Mouse (Mus musculus) left cerebral cortex, adult 8-10 months (tissue): ENCODE results near the gene Gm20388. TPM values are rescaled to one million over a fixed set of nuclear protein-coding genes. Genes with fewer than 3 reads are reported as not detected.

Experiments used
- DNase-seq, 2 experiments: peaks; one replicate each; pipeline ENCODE4 v3.0.0; 2022; ENCODE audit warnings: low spot score in 2 of 2
- total RNA-seq, 4 experiments: library from RNA; stranded (reverse); gene quantifications; 2 replicates each; pipeline ENCODE4 v1.2.4; 2022

Gm20388 gene
- total RNA-seq, 4 experiments from 2014 or later: 10.4 to 20.8 (median 16.4) TPM

DNA sequence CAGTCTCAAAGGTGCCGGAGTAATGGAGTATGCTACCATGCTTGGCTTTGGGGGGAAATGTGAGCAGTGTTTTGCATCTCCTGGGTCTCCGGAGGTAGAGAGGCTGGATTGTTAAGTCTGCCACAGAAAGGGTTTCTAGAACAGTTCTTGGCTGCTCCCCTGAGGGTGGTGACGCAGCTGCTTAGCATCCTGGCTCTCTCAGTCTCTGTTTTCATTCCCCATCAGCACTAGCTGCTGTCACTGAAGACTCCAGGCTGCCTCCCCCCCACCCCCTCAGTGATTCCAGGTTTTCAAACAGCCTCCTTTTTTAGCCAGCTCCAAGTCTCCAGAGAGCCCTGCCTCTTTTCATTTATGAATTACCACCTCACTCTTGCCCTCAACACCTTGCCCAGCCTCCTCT is 4273.4 kb downstream of the Gm20388 start:
- DNase-seq: no peak

DNA sequence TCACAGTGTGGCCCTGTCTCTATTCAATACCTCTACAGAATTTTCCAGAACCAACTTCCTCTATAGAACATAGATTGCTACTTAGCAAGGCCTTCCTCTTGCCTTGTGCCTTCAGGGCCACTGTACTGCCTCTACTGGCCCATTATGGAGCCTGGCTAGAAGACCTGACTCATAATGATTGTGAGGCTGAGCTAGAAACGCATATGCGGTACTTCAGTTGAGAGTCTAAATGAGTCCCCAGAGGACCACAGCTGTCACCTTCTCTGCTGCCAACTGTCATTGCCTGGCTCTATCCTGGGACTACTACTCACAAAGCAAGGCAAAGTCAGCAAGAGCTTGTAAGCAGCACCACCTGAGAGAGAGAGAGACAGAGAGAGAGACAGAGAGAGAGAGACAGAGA is 4273.9 kb downstream of the Gm20388 start:
- DNase-seq: no peak

GRCm38 (mm10) chr8:124185081-124185480 is 4274.4 kb downstream of the Gm20388 start:
- DNase-seq: no peak

- no peak for DNase-seq
These were observed 4279.7 kb downstream of the Gm20388 start for GRCm38 (mm10) chr8:124190388-124190787.

GRCm38 (mm10) chr8:124192242-124192641 is 4281.6 kb downstream of the Gm20388 start:
- no peak for DNase-seq

DNA sequence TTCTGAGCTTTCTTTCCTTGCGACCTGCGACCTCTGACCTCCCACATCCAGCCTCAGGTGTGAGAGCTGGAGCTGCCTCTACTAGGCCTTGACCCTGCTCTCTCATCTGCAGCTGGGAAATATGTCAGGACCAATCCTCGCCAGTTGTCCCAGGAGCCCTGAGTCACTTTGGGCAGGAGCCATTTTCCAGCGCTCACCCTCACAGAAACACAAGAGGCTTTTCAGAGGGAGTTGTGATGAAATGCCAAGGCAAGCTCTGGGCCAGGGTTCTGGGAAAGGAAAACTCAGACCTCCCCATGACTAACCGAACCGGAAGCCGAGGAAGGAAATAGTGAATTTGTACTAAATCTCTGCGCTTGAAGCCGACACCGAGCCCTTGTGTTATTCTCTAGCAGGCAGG is 4282.3 kb downstream of the Gm20388 start:
- peak in 1 of 2 experiments; percentile 60 for DNase-seq

- DNase-seq: no peak
These were observed 4283.4 kb downstream of the Gm20388 start for GRCm38 (mm10) chr8:124193992-124194391.

DNA sequence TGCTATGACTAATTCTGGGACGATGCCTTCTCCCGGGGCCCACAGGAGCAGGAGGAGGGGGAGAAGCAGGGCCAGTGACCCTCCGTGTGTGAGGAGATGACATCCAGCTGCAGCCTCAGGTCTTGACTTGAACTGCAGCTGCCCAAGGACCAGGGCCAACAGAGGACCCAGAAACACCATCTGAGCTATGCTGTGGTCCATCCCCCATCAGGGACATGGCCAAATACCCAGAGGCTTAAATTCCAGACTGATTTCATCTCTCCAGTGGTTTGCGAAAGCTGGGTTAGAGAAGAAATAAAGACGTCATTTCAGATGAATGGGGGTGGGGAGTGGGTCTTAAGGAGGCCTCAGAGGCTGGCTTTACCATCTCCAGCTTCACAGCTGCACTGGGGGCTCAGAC is 4285.6 kb downstream of the Gm20388 start:
- DNase-seq: no peak

DNA sequence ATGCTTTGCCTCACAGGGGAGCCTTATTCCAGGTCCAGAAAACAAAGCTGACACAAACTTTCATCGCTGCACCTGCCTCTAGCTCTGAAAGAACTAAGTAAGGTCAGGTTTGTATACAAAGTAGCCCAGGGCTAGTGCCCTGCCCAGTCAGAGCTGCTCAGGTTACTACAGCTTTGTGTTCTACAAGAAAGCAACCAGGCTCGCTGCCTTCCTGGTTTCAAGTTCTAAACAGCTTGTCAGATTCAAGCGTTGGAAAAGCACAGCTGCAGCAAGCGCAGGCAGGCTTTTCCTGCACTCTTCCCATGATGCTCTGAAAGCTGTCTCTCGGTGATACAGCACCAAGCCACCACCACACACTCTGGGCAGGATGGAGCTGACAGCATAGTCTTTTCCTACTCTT is 4286.2 kb downstream of the Gm20388 start:
- no peak for DNase-seq

GRCm38 (mm10) chr8:124198230-124198629 is 4287.6 kb downstream of the Gm20388 start:
- DNase-seq: no peak

DNA sequence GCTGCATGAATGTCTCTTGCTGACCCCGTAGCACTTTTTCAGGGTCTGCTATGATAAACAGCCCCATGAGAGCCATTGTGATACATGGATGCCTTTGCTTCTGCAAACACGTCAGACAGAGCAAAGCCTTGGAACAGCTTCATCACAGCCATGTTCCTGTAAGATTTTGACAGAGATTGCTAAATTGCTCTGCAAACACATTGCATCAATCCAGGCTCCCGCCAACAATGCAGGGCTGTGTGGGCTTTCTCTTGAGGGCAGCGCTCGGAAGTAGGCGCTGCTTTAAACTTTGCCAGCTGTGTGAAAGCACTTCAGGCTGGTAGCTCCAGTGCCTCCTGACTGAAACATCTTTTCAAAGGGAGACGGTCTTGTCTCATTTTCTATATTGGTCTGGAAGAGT is 4289.8 kb downstream of the Gm20388 start:
- no peak for DNase-seq

GRCm38 (mm10) chr8:124201706-124202105 is 4291.1 kb downstream of the Gm20388 start:
- DNase-seq: no peak

GRCm38 (mm10) chr8:124202895-124203294 is 4292.3 kb downstream of the Gm20388 start:
- no peak for DNase-seq

GRCm38 (mm10) chr8:124204001-124204601 is 4293.5 kb downstream of the Gm20388 start:
- no peak for DNase-seq

DNA sequence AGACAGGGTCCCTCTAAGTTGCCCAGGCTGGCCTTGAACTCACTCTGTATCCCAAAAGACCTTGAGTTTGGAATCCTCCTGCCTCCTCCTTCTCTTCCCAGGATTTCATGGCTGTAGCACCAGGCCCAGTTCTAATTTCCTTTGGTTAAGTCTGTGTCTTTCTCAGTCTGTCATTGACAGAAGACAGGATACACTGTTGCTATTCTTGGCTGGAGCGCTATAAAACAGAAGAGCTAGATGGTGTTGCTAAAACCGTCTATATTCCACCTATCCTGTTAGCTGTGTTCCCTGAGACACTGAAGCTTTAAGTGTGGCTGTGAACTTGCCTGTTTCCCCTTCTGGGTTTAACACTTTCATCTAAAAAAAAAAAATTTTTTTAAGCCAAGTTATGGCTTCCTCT is 4301.5 kb downstream of the Gm20388 start:
- DNase-seq: no peak

GRCm38 (mm10) chr8:124216951-124217350 is 4306.3 kb downstream of the Gm20388 start:
- no peak for DNase-seq

DNA sequence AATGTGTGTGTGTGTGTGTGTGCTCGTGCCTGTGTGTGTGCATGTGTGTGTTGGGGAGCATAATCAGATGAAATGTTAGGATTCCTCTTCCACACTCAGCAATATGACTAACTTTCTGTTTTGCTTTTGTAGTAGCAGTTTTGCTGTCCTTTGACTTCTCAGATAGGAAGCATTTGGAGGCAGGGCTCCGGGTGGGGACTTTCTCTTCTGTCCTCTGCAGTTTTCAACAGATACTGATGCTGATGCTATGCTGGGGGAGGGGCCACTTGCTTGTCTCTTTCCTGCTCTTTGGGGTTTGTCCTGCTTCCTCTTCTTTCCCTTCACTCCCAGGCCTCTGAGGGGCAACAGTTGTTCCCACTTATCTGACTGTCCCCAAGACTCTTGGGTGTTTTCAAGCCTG is 4319.2 kb downstream of the Gm20388 start:
- DNase-seq: no peak

DNA sequence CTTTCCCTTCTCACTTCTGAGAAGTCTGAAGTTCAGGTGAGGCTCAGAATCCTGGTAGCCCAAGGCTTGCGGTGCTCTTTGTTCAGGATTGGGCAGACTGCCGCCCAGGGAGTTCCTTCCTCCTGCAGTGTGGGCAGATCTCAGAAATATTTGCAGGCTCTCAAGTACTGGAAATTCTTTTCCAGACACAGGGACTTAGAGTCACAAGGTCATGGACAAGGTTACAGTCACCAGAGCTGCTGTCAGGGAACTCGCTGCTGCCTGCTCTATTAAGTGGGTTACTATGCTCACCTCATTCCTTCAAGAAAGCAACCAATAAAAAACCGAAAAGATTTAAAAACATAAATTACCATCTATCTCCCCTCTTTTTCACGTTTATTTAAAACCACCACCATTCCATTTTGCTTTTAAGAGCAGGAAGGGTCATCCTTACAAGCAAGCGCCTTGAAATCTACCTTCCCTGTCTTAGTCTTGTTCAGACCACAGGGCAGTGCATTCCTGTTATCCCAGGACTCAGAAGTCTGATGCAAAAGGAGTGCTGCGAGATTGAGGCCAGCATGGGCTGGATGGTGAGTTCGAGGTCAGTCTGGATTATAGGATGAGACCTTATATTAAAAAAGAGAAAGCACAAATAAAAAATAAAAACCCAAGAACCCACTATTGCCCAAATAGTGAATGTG is 4320.0 kb downstream of the Gm20388 start:
- no peak for DNase-seq

GRCm38 (mm10) chr8:124231176-124231484 is 4320.5 kb downstream of the Gm20388 start, which contains the start of gene Galnt2:
TSS of gene Galnt2 (plus strand) at chr8:124231391.
- peak; percentile 80 to 92 for DNase-seq

DNA sequence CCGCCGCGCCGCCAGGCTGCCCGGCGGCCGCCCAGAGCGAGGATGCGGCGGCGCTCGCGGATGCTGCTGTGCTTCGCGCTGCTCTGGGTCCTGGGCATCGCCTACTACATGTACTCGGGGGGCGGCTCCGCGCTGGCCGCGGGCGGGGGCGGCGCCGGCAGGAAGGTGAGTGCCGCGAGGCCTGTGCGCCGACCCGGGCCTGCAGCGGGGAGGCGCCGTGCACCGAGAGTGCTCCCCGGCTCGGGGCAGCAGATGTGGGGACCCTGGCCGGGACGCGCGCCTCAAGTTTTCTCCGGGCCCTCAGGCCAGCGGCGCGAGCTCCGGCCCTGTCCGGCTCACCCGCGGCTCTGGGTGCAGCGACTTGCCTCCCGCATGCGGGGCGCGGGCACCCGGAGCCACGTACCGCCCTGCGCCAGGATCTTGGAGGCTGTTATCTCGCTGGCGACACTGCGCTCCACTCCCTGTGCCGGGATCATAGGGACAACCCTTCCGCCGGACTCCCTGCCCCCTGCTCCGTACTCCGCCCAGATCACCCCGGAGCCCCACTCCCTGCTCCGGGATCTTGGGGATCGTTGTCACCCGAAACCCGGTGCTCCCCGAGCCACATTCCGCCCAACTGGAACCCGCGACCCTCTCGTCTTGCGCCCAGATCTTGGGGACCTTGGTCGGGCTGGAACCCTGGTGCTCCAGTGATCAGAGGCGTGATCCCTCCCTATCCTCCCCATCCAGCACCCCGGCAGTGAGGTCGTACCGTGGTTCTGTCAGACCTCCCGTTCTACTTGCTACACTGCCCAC is 4321.0 kb downstream of the Gm20388 start:
- peak; percentile 34 to 60 for DNase-seq

GRCm38 (mm10) chr8:124232280-124232600 is 4321.6 kb downstream of the Gm20388 start:
- DNase-seq: no peak

- DNase-seq: no peak
These were observed 4323.9 kb downstream of the Gm20388 start for GRCm38 (mm10) chr8:124234496-124234895.

DNA sequence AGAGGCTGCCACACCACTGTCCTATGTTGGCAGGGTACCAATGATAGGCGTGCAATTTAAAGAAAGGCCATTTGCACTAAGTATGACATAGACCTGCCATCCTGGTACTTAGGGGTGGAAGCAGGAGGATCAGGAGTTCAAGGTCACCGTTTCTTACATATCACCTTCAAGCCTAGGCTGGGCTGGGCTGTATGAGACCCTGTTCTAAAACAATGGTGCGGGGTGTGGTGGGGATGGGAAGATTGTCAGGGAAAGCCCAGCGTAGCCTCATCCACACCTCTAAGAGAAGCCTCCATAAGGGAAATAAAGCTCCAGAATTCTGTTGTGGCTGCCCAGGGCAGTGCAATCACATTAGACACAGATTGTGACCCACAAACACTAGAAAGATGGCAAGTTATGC is 4324.9 kb downstream of the Gm20388 start:
- DNase-seq: no peak
